Mouse (Mus musculus): ENCODE measurements at regions not wholly inside any gene's neighbourhood (a gene's known extent, or its start where the extent isn't known, plus 50 kb on each side); places are given as distances from the start of the nearest gene placed in this dataset.

GRCm38 (mm10) chr6:6454396-6454795 lies 124.1 kb downstream of the Sem1 start:
- TF ChIP-seq CTCF (IDR thresholded peaks at IDR 0.05; ENCODE audit: low read depth, low read length) (no peak), GATA1 (IDR thresholded peaks at IDR 0.05; ENCODE audit: borderline replicate concordance, low read length) (no peak), POLR2AphosphoS5 (IDR thresholded peaks at IDR 0.05; ENCODE audit: insufficient replicate concordance, low read depth, low read length) (no peak)
